Mouse (Mus musculus) spleen, adult 2 months (tissue): ENCODE measurements around the gene Grm3.

Experiments used
- CTCF ChIP-seq: fragments of 200-500 bp; IDR thresholded peaks from 2 replicates; pipeline ENCODE4 v1.5.1; 2011; ENCODE audit warnings: mild to moderate bottlenecking, inconsistent platforms; ENCODE audit not compliant: insufficient read depth, insufficient read length, insufficient replicate concordance; ENCODE audit errors: extremely low read depth
- POLR2A ChIP-seq: fragments of 200-500 bp; IDR thresholded peaks from 2 replicates; pipeline ENCODE4 v1.6.1; 2011; ENCODE audit warnings: low read depth, low read length, inconsistent platforms

DNA sequence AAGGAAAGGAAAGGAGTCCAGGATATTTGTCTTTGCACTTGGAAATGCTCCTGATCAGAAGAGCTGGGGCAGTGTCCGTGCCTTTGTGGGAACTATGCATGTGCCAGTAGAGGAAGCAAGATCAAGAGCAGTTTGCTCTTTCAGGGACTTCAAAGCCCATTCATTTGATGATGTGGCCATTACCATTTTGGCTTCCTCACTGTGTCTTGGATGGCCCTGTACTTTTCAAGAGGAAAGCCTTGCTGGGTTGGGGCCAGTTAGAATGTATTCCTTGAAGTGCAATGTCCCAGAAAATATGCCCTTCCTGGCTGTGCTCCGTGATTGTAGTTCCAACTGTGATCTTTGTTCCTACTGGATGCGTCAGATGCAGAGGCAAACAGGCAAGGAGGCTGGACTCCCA, 167.3 kb downstream of the Grm3 start:
- TF ChIP-seq POLR2A (no peak), CTCF (no peak)
